Comparison of ENCODE assay signal across 8 mouse cellular contexts in the genomic region with DNA sequence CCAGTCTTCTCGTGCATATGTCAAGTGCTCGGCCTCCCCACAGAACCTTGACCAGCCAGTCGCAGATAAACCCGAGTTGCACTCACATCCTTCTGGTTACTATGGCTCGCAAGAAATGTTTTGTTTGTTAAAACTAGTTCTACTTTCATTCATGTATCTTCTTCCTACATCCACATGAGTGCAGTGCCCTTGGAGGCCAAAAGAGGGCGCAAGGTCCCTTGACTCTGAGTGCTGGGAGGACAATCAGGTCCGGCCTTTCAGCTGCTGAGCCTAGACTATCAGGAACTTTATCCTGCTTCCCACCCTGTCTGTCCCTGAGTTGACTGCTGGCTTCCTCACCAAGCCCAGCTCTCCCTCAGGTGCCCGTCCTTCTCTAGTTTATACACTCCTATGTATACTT. TPM values are rescaled to one million over a fixed set of nuclear protein-coding genes. Genes with fewer than 3 reads are reported as not detected.
A peak's percentile ranks its signal among the peaks of the same experiment; 100 is the strongest.
DNase-seq lines count a peak whose midpoint lies in the region; ATAC-seq lines count a peak whose summit lies in the region.

No protein-coding gene starts in this region.

- intact Hi-C loops in left cerebral cortex, postnatal 14 days (cut with DNase I) = no loop called here
- intact Hi-C loops in left cerebral cortex, postnatal 10 days (cut with DNase I) = loop anchor here (10.0 kb wide), 1 partner anchor 277 kb away; no protein-coding TSS in a partner anchor

- peak; percentile 50 to 54 for DNase-seq in cerebellum, adult 18-20 months
- DNase-seq in left cerebral cortex, postnatal 14 days (ENCODE audit: low spot score in 2 of 2) = peak; percentile 65 to 76
- no peak for DNase-seq in left cerebral cortex, postnatal 10 days (ENCODE audit: extremely low spot score in 1 of 2, low spot score in 2 of 2)
- DNase-seq in adipocyte (ENCODE audit: low spot score) = peak; percentile 24
- peak; percentile 86 for DNase-seq in induced T-regulatory cell, adult 2 months (ENCODE audit: low read depth)
- DNase-seq in retina, embryonic 14.5 days (ENCODE audit: low spot score) = peak; percentile 74
- no peak for DNase-seq in urinary bladder, postnatal 25 days (ENCODE audit: low spot score)

- no peak for ATAC-seq in cerebellum, adult (ENCODE audit: insufficient number of reproducible peaks, low FRiP score, low TSS enrichment)

RNA-seq across cellular contexts. Expression of a gene that starts 6.3 kb away (rescaled TPM):
- under 1 TPM; 0.44 to 0.49 TPM for total RNA-seq in left cerebral cortex, postnatal 14 days (2021)
- total RNA-seq in left cerebral cortex, postnatal 10 days (2021) = under 1 TPM; 0.26 to 0.41 TPM

RNA-seq across cellular contexts. Expression of a gene that starts 17.6 kb away (rescaled TPM):
- 100 to 1,000 TPM; 152 to 156 TPM for total RNA-seq in left cerebral cortex, postnatal 14 days (2021)
- 100 to 1,000 TPM; 139 to 143 TPM for total RNA-seq in left cerebral cortex, postnatal 10 days (2021)

RNA-seq across cellular contexts. Expression of a gene that starts 18.9 kb away (rescaled TPM):
- total RNA-seq in left cerebral cortex, postnatal 14 days (2021) = 1 to 10 TPM; 1.8 to 2.8 TPM
- 1 to 10 TPM; 1.2 to 2.0 TPM for total RNA-seq in left cerebral cortex, postnatal 10 days (2021)

RNA-seq across cellular contexts. Expression of a gene that starts 31.8 kb away (rescaled TPM):
- total RNA-seq in left cerebral cortex, postnatal 14 days (2021) = 1 to 10 TPM; 5.6 to 6.4 TPM
- 1 to 10 TPM; 6.1 to 6.6 TPM for total RNA-seq in left cerebral cortex, postnatal 10 days (2021)

RNA-seq across cellular contexts. Expression of a gene that starts 36.3 kb away (rescaled TPM):
- total RNA-seq in left cerebral cortex, postnatal 14 days (2021) = 100 to 1,000 TPM; 299 to 337 TPM
- total RNA-seq in left cerebral cortex, postnatal 10 days (2021) = 100 to 1,000 TPM; 279 to 290 TPM

Comparison
In these comparisons a context has a peak if more than half of its experiments do, and no peak if none do; other contexts are left out.
1. DNase-seq: peak in cerebellum, adult 18-20 months (2 of 2), left cerebral cortex, postnatal 14 days (2 of 2), adipocyte (single experiment), induced T-regulatory cell, adult 2 months (single experiment) and retina, embryonic 14.5 days (single experiment); none in left cerebral cortex, postnatal 10 days (0 of 2) and urinary bladder, postnatal 25 days (single experiment).